Mouse (Mus musculus): Measurements from ENCODE around the gene Trim16. TPM values are rescaled to one million over a fixed set of nuclear protein-coding genes. Genes with fewer than 3 reads are reported as not detected.

Gene Trim16
- polyA plus RNA-seq, 1 experiment from 2014 or later, result 6.8 TPM

GRCm38 (mm10) chr11:62869715-62870371 is 49.8 kb downstream of the Trim16 start:
- Histone ChIP-seq H3K36me3 (ENCODE audit: control insufficient read depth, insufficient read depth, low read length) (no peaks in the 10 kb centered on the region), H3K9ac (replicated peaks; ENCODE audit: low read length) (no peak overlapping the region), H3K27ac (replicated peaks; ENCODE audit: low read depth, low read length) (no peak overlapping the region), H3K27me3 (ENCODE audit: control insufficient read depth, insufficient read depth, low read length) (no peaks in the 10 kb centered on the region), H3K4me3 (replicated peaks; ENCODE audit: low read depth, low read length) (no peak overlapping the region), H3K4me2 (ENCODE audit: low read length) (no peak overlapping the region), H3K4me1 (ENCODE audit: control insufficient read depth, insufficient read depth, low read length) (no peaks in the 10 kb centered on the region), H3K9me3 (ENCODE audit: control insufficient read depth, low read length) (no peaks in the 10 kb centered on the region)
- DNase-seq (no peak), ATAC-seq (ENCODE audit: low FRiP score, low TSS enrichment) (no peak)
- 84% methylated on average over 8 of the region's 8 CpGs for WGBS

GRCm38 (mm10) chr11:62873479-62873878 is 53.4 kb downstream of the Trim16 start:
- 85% methylated on average over 9 of the region's 9 CpGs for WGBS
- Histone ChIP-seq H3K9ac (replicated peaks; ENCODE audit: low read length) (no peak overlapping the region), H3K4me1 (ENCODE audit: control insufficient read depth, insufficient read depth, low read length) (no peaks in the 10 kb centered on the region), H3K36me3 (ENCODE audit: control insufficient read depth, insufficient read depth, low read length) (no peaks in the 10 kb centered on the region), H3K27me3 (ENCODE audit: control insufficient read depth, insufficient read depth, low read length) (no peaks in the 10 kb centered on the region), H3K4me3 (replicated peaks; ENCODE audit: low read depth, low read length) (no peak overlapping the region), H3K4me2 (ENCODE audit: low read length) (no peak overlapping the region), H3K9me3 (ENCODE audit: control insufficient read depth, low read length) (no peaks in the 10 kb centered on the region), H3K27ac (replicated peaks; ENCODE audit: low read depth, low read length) (no peak overlapping the region)
- ATAC-seq (ENCODE audit: low FRiP score, low TSS enrichment) (no peak), DNase-seq (no peak)

- Histone ChIP-seq H3K9ac (replicated peaks; ENCODE audit: low read length) (no peak overlapping the region), H3K27me3 (ENCODE audit: control insufficient read depth, insufficient read depth, low read length) (no peaks in the 10 kb centered on the region), H3K4me2 (ENCODE audit: low read length) (no peak overlapping the region), H3K9me3 (ENCODE audit: control insufficient read depth, low read length) (no peaks in the 10 kb centered on the region), H3K4me3 (replicated peaks; ENCODE audit: low read depth, low read length) (no peak overlapping the region), H3K4me1 (ENCODE audit: control insufficient read depth, insufficient read depth, low read length) (0 out of 2 replicates have a peak, but pooled peaks cover 3% of the 10 kb centered on the region), H3K36me3 (ENCODE audit: control insufficient read depth, insufficient read depth, low read length) (no peaks in the 10 kb centered on the region), H3K27ac (replicated peaks; ENCODE audit: low read depth, low read length) (no peak overlapping the region)
- DNase-seq (no peak), ATAC-seq (ENCODE audit: low FRiP score, low TSS enrichment) (no peak)
- 85% methylated on average over 1 of the region's 1 CpGs for WGBS
Measured at GRCm38 (mm10) chr11:62875696-62876095, 55.7 kb downstream of the Trim16 start.

- Histone ChIP-seq H3K27ac (replicated peaks; ENCODE audit: low read depth, low read length) (no peak overlapping the region), H3K9me3 (ENCODE audit: control insufficient read depth, low read length) (no peaks in the 10 kb centered on the region), H3K4me1 (ENCODE audit: control insufficient read depth, insufficient read depth, low read length) (0 out of 2 replicates have a peak, but pooled peaks cover 3% of the 10 kb centered on the region), H3K9ac (replicated peaks; ENCODE audit: low read length) (no peak overlapping the region), H3K27me3 (ENCODE audit: control insufficient read depth, insufficient read depth, low read length) (no peaks in the 10 kb centered on the region), H3K4me3 (replicated peaks; ENCODE audit: low read depth, low read length) (no peak overlapping the region), H3K4me2 (ENCODE audit: low read length) (no peak overlapping the region), H3K36me3 (ENCODE audit: control insufficient read depth, insufficient read depth, low read length) (no peaks in the 10 kb centered on the region)
- no peak for ATAC-seq (ENCODE audit: low FRiP score, low TSS enrichment)
- DNase-seq, result no peak
- WGBS, result 88% methylated on average over 4 of the region's 4 CpGs
Measured at GRCm38 (mm10) chr11:62876445-62876844, 56.4 kb downstream of the Trim16 start.

- ATAC-seq (ENCODE audit: low FRiP score, low TSS enrichment), result no peak
- no peaks in the 10 kb centered on the region for H3K36me3 ChIP-seq (ENCODE audit: control insufficient read depth, insufficient read depth, low read length)
- no peaks in the 10 kb centered on the region for H3K9me3 ChIP-seq (ENCODE audit: control insufficient read depth, low read length)
- no peak overlapping the region for H3K9ac ChIP-seq (replicated peaks; ENCODE audit: low read length)
- no peak for DNase-seq
- no peak overlapping the region for H3K4me2 ChIP-seq (ENCODE audit: low read length)
- 0 out of 2 replicates have a peak, but pooled peaks cover 3% of the 10 kb centered on the region for H3K4me1 ChIP-seq (ENCODE audit: control insufficient read depth, insufficient read depth, low read length)
- H3K4me3 ChIP-seq (replicated peaks; ENCODE audit: low read depth, low read length), result no peak overlapping the region
- H3K27me3 ChIP-seq (ENCODE audit: control insufficient read depth, insufficient read depth, low read length), result no peaks in the 10 kb centered on the region
- WGBS, result 92% methylated on average over 1 of the region's 1 CpGs
- no peak overlapping the region for H3K27ac ChIP-seq (replicated peaks; ENCODE audit: low read depth, low read length)
Measured at GRCm38 (mm10) chr11:62877391-62877790, 57.4 kb downstream of the Trim16 start.

GRCm38 (mm10) chr11:62878728-62879127 is 58.7 kb downstream of the Trim16 start:
- Histone ChIP-seq H3K27me3 (ENCODE audit: control insufficient read depth, insufficient read depth, low read length) (no peaks in the 10 kb centered on the region), H3K36me3 (ENCODE audit: control insufficient read depth, insufficient read depth, low read length) (peaks cover 4% of the 10 kb centered on the region; the same call in 1 of the 2 replicates), H3K9ac (replicated peaks; ENCODE audit: low read length) (no peak overlapping the region), H3K9me3 (ENCODE audit: control insufficient read depth, low read length) (no peaks in the 10 kb centered on the region), H3K4me3 (replicated peaks; ENCODE audit: low read depth, low read length) (peak overlapping the region; percentile 72), H3K27ac (replicated peaks; ENCODE audit: low read depth, low read length) (no peak overlapping the region), H3K4me1 (ENCODE audit: control insufficient read depth, insufficient read depth, low read length) (0 out of 2 replicates have a peak, but pooled peaks cover 3% of the 10 kb centered on the region), H3K4me2 (ENCODE audit: low read length) (peak overlapping the region; percentile 75)
- 27% methylated on average over 9 of the region's 9 CpGs for WGBS
- ATAC-seq (ENCODE audit: low FRiP score, low TSS enrichment), result no peak; the same call in 1 of the 2 replicates
- no peak for DNase-seq

GRCm38 (mm10) chr11:62879220-62880048 is 59.4 kb downstream of the Trim16 start, which contains the start of gene Tvp23b:
Gene Tvp23b, plus strand, starts transcription at chr11:62879455.
- H3K27ac ChIP-seq (replicated peaks; ENCODE audit: low read depth, low read length), result peak within 1 kb of the TSS; percentile 83
- no peaks in the 10 kb centered on the region for H3K27me3 ChIP-seq (ENCODE audit: control insufficient read depth, insufficient read depth, low read length)
- H3K9me3 ChIP-seq (ENCODE audit: control insufficient read depth, low read length), result no peaks in the 10 kb centered on the region
- peak within 1 kb of the TSS; percentile 72 for H3K4me3 ChIP-seq (replicated peaks; ENCODE audit: low read depth, low read length)
- H3K4me2 ChIP-seq (ENCODE audit: low read length), result peak within 1 kb of the TSS; percentile 75
- DNase-seq (peak; percentile 99), ATAC-seq (ENCODE audit: low FRiP score, low TSS enrichment) (peak; percentile 98)
- peaks cover 9% of the 10 kb centered on the region for H3K36me3 ChIP-seq (ENCODE audit: control insufficient read depth, insufficient read depth, low read length)
- 0 out of 2 replicates have a peak, but pooled peaks cover 3% of the 10 kb centered on the region for H3K4me1 ChIP-seq (ENCODE audit: control insufficient read depth, insufficient read depth, low read length)
- 2% methylated on average over 55 of the region's 55 CpGs for WGBS
- H3K9ac ChIP-seq (replicated peaks; ENCODE audit: low read length), result peak within 1 kb of the TSS; percentile 86

GRCm38 (mm10) chr11:62883407-62883806 is 63.4 kb downstream of the Trim16 start:
- Histone ChIP-seq H3K36me3 (ENCODE audit: control insufficient read depth, insufficient read depth, low read length) (peaks cover 43% of the 10 kb centered on the region), H3K27ac (replicated peaks; ENCODE audit: low read depth, low read length) (no peak overlapping the region), H3K4me2 (ENCODE audit: low read length) (no peak overlapping the region), H3K27me3 (ENCODE audit: control insufficient read depth, insufficient read depth, low read length) (no peaks in the 10 kb centered on the region), H3K4me3 (replicated peaks; ENCODE audit: low read depth, low read length) (no peak overlapping the region), H3K9me3 (ENCODE audit: control insufficient read depth, low read length) (no peaks in the 10 kb centered on the region), H3K4me1 (ENCODE audit: control insufficient read depth, insufficient read depth, low read length) (0 out of 2 replicates have a peak, but pooled peaks cover 3% of the 10 kb centered on the region), H3K9ac (replicated peaks; ENCODE audit: low read length) (no peak overlapping the region)
- 93% methylated on average over 8 of the region's 8 CpGs for WGBS
- ATAC-seq (ENCODE audit: low FRiP score, low TSS enrichment) (no peak), DNase-seq (no peak)

Measured in midbrain, embryonic 14.5 days (tissue).